Mouse (Mus musculus): ENCODE measurements around the gene Olfr1179.
A peak's percentile ranks its signal among the peaks of the same experiment; 100 is the strongest.
"Not testable (repeated sequence)": the region's sequence is repeated elsewhere in the genome, so short reads cannot be mapped to it uniquely, and the experiment has no call there.

Olfr1179 gene

GRCm38 (mm10) chr2:88406353-88406752, at the start of gene Olfr1179:
Olfr1179 (minus strand) TSS chr2:88406453.
- DNase-seq (ENCODE audit: low read depth, low spot score): no peak

DNA sequence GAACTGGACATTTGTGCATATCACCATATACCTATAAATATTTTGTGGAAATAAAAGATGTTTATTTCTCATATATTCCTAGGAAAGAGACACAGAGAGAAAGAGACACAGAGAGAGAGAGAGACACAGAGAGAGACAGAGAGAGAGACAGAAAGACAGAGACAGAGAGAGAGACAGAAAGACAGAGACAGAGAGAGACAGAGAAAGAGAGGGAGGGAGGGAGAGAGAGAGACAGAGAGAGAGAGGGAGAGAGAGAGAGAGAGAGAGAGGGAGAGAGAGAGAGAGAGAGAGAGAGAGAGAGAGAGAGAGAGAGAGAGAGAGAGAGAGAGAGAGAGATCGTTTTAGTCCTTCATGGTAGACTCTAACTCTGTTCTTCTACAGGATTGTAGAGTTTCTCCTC, 48.3 kb upstream of the Olfr1179 start, which contains the start of gene Olfr1183:
Gene Olfr1183 (plus strand): TSS at position 301 of the 400 bp plus-strand sequence.
- not testable (repeated sequence) for DNase-seq (ENCODE audit: low read depth, low spot score)

GRCm38 (mm10) chr2:88449031-88449430, 42.8 kb upstream of the Olfr1179 start, which contains the start of gene Gm13757:
Gm13757 (minus strand) TSS chr2:88449131.
- no peak for DNase-seq (ENCODE audit: low read depth, low spot score)

DNA sequence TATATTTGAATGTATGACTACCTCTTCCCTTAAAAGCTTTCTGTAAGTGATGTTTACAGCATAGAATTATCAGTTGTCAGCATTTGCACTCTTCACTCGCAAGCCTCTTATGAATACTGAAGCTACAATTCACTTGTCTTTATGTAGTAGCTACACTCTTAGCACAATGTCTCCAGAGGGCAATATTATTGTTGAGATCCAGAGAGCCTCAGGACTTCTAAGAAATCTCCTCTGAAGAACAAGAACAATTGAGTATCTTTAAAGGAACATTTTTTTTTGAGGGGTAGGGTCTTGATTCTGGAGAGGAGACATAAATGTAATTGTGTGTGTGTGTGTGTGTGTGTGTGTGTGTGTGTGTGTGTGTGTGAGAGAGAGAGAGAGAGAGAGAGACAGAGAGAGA, 19.8 kb upstream of the Olfr1179 start, which contains the start of gene Olfr1181:
Gene Olfr1181 (minus strand): TSS at position 101 of the 400 bp plus-strand sequence.
- no peak for DNase-seq (ENCODE audit: low read depth, low spot score)

DNA sequence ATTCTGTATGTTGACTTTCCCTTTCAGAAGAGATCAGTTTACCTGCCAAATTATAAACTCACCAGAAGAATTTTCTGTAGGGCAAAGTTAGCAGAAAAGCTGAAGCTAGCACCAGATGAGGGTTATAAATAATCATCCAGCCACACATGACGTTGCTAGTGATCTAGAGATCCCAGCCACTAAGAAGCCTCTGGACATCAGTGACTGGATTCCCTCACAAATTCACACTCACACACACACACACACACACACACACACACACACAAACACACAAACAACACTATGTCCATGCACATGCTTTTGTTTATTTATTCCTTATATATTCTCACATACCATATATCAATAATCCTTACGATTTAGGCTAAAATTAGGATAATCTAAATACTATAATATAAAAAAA, 12.8 kb upstream of the Olfr1179 start, which contains the start of gene Olfr1180:
Gene Olfr1180 (minus strand): TSS at position 101 of the 400 bp plus-strand sequence.
- no peak for DNase-seq (ENCODE audit: low read depth, low spot score)

- DNase-seq (ENCODE audit: low read depth, low spot score): no peak
Measured at GRCm38 (mm10) chr2:88386762-88387161, 19.5 kb downstream of the Olfr1179 start, which contains the start of gene Olfr1178. Olfr1178 (plus strand) TSS chr2:88387062.

- DNase-seq (ENCODE audit: low read depth, low spot score): peak; percentile 35
Measured at GRCm38 (mm10) chr2:88356304-88356703, 49.9 kb downstream of the Olfr1179 start.
